Mouse (Mus musculus): Measurements from ENCODE around the gene Fgf5. TPM values are rescaled to one million over a fixed set of nuclear protein-coding genes. Genes with fewer than 3 reads are reported as not detected.

The Fgf5 gene
- polyA plus RNA-seq, 1 experiment from 2014 or later = not detected

Other genes starting within 250 kb of the Fgf5 start
- gene Antxr2, start 223.1 kb upstream of the Fgf5 start, polyA plus RNA-seq (2016; fragmentation: Nextera tagmentation; extraction: Ambion mirVana) = 10.4 and 13.4 TPM in 2 replicates
- gene Prdm8, start 87.0 kb upstream of the Fgf5 start, polyA plus RNA-seq (2016; fragmentation: Nextera tagmentation; extraction: Ambion mirVana) = 0.05 TPM in 2 replicates
- 0.17 and 0.31 TPM in 2 replicates for gene Cfap299, start 75.1 kb downstream of the Fgf5 start, polyA plus RNA-seq (2016; fragmentation: Nextera tagmentation; extraction: Ambion mirVana)

Measured in forebrain, embryonic 10.5 days (tissue).